Comparison of ENCODE assay signal across 8 mouse cellular contexts in the genomic region with DNA sequence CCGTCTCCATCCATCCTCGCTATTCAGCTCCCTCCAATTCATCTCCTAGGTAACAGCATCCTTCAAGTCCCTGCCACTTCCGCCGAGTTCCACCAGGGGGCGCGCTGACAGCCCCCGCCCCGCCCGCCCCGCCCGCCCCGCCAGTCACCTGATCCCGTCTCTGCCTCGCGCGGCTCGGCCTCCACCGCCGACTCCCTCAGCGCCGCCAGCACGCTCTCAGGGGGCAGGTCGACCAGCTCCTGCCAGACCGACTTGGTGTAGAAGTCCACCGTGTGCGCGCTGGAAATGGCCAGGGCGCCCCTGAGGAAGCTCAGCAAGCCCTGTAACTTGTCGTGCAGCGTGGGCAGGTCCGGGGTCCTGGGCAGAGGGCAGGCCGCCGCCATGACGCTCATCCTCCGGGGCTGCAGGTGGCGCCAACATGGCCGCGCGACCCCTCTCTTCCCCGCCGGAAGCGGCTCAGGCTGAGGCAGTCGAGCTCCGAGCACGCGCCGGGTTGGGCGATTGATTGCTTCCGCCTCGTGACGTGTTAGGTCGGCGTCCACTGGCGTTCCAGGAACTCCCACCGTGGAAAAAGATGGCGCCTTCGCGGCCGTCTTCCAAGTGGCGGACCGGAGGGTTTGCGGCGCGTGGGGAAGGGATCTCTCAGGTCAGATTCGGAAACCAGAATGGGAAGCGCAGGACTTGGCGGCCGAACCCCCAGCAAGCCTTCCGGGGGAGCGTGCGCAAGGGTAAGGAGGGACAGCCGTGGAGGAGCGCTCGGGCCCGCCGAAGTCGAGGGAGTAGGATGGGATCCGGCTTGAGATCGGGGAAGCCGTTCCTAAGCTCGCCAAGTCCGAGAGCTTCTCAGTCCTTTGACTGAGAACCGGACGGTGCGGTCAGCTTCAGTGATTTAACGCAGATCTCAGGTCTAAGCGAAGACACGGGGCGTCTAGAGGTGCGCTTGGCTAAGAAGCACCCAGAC. TPM values are rescaled to one million over a fixed set of nuclear protein-coding genes. Genes with fewer than 3 reads are reported as not detected.
A peak's percentile ranks its signal among the peaks of the same experiment; 100 is the strongest.
DNase-seq lines count a peak whose midpoint lies in the region; ATAC-seq lines count a peak whose summit lies in the region.

A gene (plus strand): TSS at position 140 of the 961 bp plus-strand sequence.
A gene (minus strand): TSS at position 453 of the 961 bp plus-strand sequence.

- peak within 1 kb of the TSS; percentile 94 for H3K4me3 ChIP-seq in brown adipose tissue, adult 24 weeks (ENCODE audit: insufficient read depth, low read depth, low read length)
- peak within 1 kb of the TSS; percentile 92 for H3K4me3 ChIP-seq in heart, embryonic 13.5 days
- H3K4me3 ChIP-seq in liver, embryonic 12.5 days: peak within 1 kb of the TSS; percentile 87
- peak within 1 kb of the TSS; percentile 91 for H3K4me3 ChIP-seq in stomach, embryonic 15.5 days (replicated peaks)

- peak; percentile 96 for ATAC-seq in heart, embryonic 13.5 days (ENCODE audit: extremely low read depth, insufficient number of reproducible peaks, low FRiP score, low TSS enrichment)
- peak; percentile 96 for ATAC-seq in liver, embryonic 12.5 days
- peak; percentile 97 for ATAC-seq in stomach, embryonic 15.5 days (ENCODE audit: insufficient read depth, low FRiP score, low read depth)

- peak; percentile 99 for DNase-seq in CD4-positive, CD25-positive, alpha-beta regulatory T cell, adult 2 months (ENCODE audit: low read depth, low spot score)
- DNase-seq in fat pad, adult 2 months (ENCODE audit: extremely low read depth, low read depth, low spot score): peak; percentile 19
- DNase-seq in kidney, postnatal 10 days: peak; percentile 98
- DNase-seq in natural killer cell, adult 2 months (ENCODE audit: low spot score in 2 of 2): peak; percentile 94 to 96

- no peaks in the 10 kb centered on the region for H3K9me3 ChIP-seq in heart, embryonic 13.5 days
- no peaks in the 10 kb centered on the region for H3K9me3 ChIP-seq in liver, embryonic 12.5 days (replicated peaks)
- H3K9me3 ChIP-seq in stomach, embryonic 15.5 days: no peaks in the 10 kb centered on the region

- H3K4me1 ChIP-seq in brown adipose tissue, adult 24 weeks (ENCODE audit: control insufficient read depth, insufficient read depth, insufficient read length, low read length): no peaks in the 10 kb centered on the region; the same call in 1 of the 2 replicates
- peaks cover 14% of the 10 kb centered on the region for H3K4me1 ChIP-seq in heart, embryonic 13.5 days
- H3K4me1 ChIP-seq in liver, embryonic 12.5 days: peaks cover 24% of the 10 kb centered on the region
- peaks cover 3% of the 10 kb centered on the region; the same call in 1 of the 2 replicates for H3K4me1 ChIP-seq in stomach, embryonic 15.5 days

- under 1% methylated on average over 83 of the region's 90 CpGs for WGBS in heart, embryonic 13.5 days
- WGBS in liver, embryonic 12.5 days (ENCODE audit: insufficient replicate concordance): under 1% methylated on average over 90 of the region's 90 CpGs
- WGBS in stomach, embryonic 15.5 days: under 1% methylated on average over 90 of the region's 90 CpGs

- peak within 1 kb of the TSS; percentile 86 for H3K9ac ChIP-seq in heart, embryonic 13.5 days
- H3K9ac ChIP-seq in liver, embryonic 12.5 days: peak within 1 kb of the TSS; percentile 83
- peak within 1 kb of the TSS; percentile 79 for H3K9ac ChIP-seq in stomach, embryonic 15.5 days

- no peaks in the 10 kb centered on the region for H3K27me3 ChIP-seq in heart, embryonic 13.5 days (replicated peaks)
- H3K27me3 ChIP-seq in liver, embryonic 12.5 days (replicated peaks): no peaks in the 10 kb centered on the region
- H3K27me3 ChIP-seq in stomach, embryonic 15.5 days (replicated peaks): no peaks in the 10 kb centered on the region

- peaks cover 47% of the 10 kb centered on the region for H3K36me3 ChIP-seq in heart, embryonic 13.5 days
- H3K36me3 ChIP-seq in liver, embryonic 12.5 days: peaks cover 44% of the 10 kb centered on the region
- peaks cover 21% of the 10 kb centered on the region for H3K36me3 ChIP-seq in stomach, embryonic 15.5 days

- peak within 1 kb of the TSS; percentile 84 for H3K4me2 ChIP-seq in heart, embryonic 13.5 days
- H3K4me2 ChIP-seq in liver, embryonic 12.5 days: peak within 1 kb of the TSS; percentile 78
- H3K4me2 ChIP-seq in stomach, embryonic 15.5 days: peak within 1 kb of the TSS; percentile 53

- peak within 1 kb of the TSS; percentile 95 for H3K27ac ChIP-seq in brown adipose tissue, adult 24 weeks (replicated peaks; ENCODE audit: low read depth, low read length)
- H3K27ac ChIP-seq in heart, embryonic 13.5 days (replicated peaks): peak within 1 kb of the TSS; percentile 96
- peak within 1 kb of the TSS; percentile 94 for H3K27ac ChIP-seq in liver, embryonic 12.5 days
- peak within 1 kb of the TSS; percentile 97 for H3K27ac ChIP-seq in stomach, embryonic 15.5 days

RNA-seq across cellular contexts. Expression of the first gene that starts in this region (rescaled TPM):
- 15.2 and 19.9 TPM in 2 replicates for polyA plus RNA-seq in brown adipose tissue, adult 24 weeks (2012; ENCODE audit: insufficient read depth, insufficient read length, missing spikeins)
- polyA plus RNA-seq in heart, embryonic 13.5 days (2015; fragmentation: Nextera tagmentation; extraction: Ambion mirVana): 32.8 and 33.9 TPM in 2 replicates
- polyA plus RNA-seq in liver, embryonic 12.5 days (2016; fragmentation: Nextera tagmentation; extraction: Ambion mirVana): 37.5 TPM in 2 replicates
- polyA plus RNA-seq in stomach, embryonic 15.5 days (2015; fragmentation: Nextera tagmentation; extraction: Ambion mirVana): 53.8 and 53.9 TPM in 2 replicates

RNA-seq across cellular contexts. Expression of the second gene that starts in this region (rescaled TPM):
- 3.2 and 5.0 TPM in 2 replicates for polyA plus RNA-seq in brown adipose tissue, adult 24 weeks (2012; ENCODE audit: insufficient read depth, insufficient read length, missing spikeins)
- 9.0 and 9.9 TPM in 2 replicates for polyA plus RNA-seq in heart, embryonic 13.5 days (2015; fragmentation: Nextera tagmentation; extraction: Ambion mirVana)
- polyA plus RNA-seq in liver, embryonic 12.5 days (2016; fragmentation: Nextera tagmentation; extraction: Ambion mirVana): 7.7 and 8.4 TPM in 2 replicates
- 12.6 and 13.5 TPM in 2 replicates for polyA plus RNA-seq in stomach, embryonic 15.5 days (2015; fragmentation: Nextera tagmentation; extraction: Ambion mirVana)

Comparison
In these comparisons a context has a peak if more than half of its experiments do, and no peak if none do; other contexts are left out.
1. Peak in every context shown above with its lines: DNase-seq, ATAC-seq, H3K4me3 ChIP-seq and H3K27ac ChIP-seq.
2. DNase-seq: peak in every context shown above with its lines; median percentile 99 in CD4-positive, CD25-positive, alpha-beta regulatory T cell, adult 2 months; 98 in kidney, postnatal 10 days; 95 in natural killer cell, adult 2 months; 19 in fat pad, adult 2 months.